Mouse (Mus musculus) liver, embryonic 12.5 days (tissue): ENCODE results near the gene Gal3st3. TPM values are rescaled to one million over a fixed set of nuclear protein-coding genes. Genes with fewer than 3 reads are reported as not detected.

ENCODE experiments used
- ATAC-seq: fragments of 200-750 bp; cut with Nextera tagmentation; 2 replicates; pipeline ENCODE4 v1.8.0; 2017; ENCODE audit warnings: moderate number of reproducible peaks, mild to moderate bottlenecking, moderate library complexity
- H3K27ac ChIP-seq: fragments of 300-500 bp; sonication (generic); 2 replicates; pipeline ENCODE4 v1.5.1; 2016; ENCODE audit warnings: mild to moderate bottlenecking
- H3K27me3 ChIP-seq: fragments of 300-500 bp; sonication (generic); replicated peaks from 2 replicates; pipeline ENCODE4 v1.6.1; 2016; ENCODE audit warnings: mild to moderate bottlenecking, moderate library complexity
- H3K36me3 ChIP-seq: fragments of 300-500 bp; sonication (generic); 2 replicates; pipeline ENCODE4 v1.6.1; 2016; ENCODE audit warnings: mild to moderate bottlenecking, moderate library complexity
- H3K4me1 ChIP-seq: fragments of 300-500 bp; sonication (generic); 2 replicates; pipeline ENCODE4 v1.6.1; 2016
- H3K4me2 ChIP-seq: fragments of 300-500 bp; sonication (generic); 2 replicates; pipeline ENCODE4 v1.6.1; 2016; ENCODE audit warnings: mild to moderate bottlenecking, moderate library complexity
- H3K4me3 ChIP-seq: fragments of 300-500 bp; sonication (generic); 2 replicates; pipeline ENCODE4 v1.5.1; 2016; ENCODE audit warnings: mild to moderate bottlenecking, moderate library complexity
- H3K9ac ChIP-seq: fragments of 300-500 bp; sonication (generic); 2 replicates; pipeline ENCODE4 v1.6.1; 2016; ENCODE audit warnings: mild to moderate bottlenecking, moderate library complexity
- H3K9me3 ChIP-seq: fragments of 300-500 bp; sonication (generic); replicated peaks from 2 replicates; pipeline ENCODE4 v1.6.1; 2016; ENCODE audit warnings: mild to moderate bottlenecking, moderate library complexity
- WGBS: fragments of 180-500 bp; shearing (Covaris S2); methylation state at CpG from one replicate; pipeline ENCODE4 v1.1.7; 2016; ENCODE audit not compliant: insufficient replicate concordance; 5-methylcytosine and 5-hydroxymethylcytosine counted together
- polyA plus RNA-seq: library from polyadenylated mRNA; unstranded; fragments of >200 nt; fragmentation: Nextera tagmentation; extraction: Ambion mirVana; gene quantifications from 2 replicates; pipeline ENCODE4 v1.2.1, GENCODE M21; 2016

The Gal3st3 gene
- polyA plus RNA-seq, 1 experiment from 2014 or later: 0.29 TPM

DNA sequence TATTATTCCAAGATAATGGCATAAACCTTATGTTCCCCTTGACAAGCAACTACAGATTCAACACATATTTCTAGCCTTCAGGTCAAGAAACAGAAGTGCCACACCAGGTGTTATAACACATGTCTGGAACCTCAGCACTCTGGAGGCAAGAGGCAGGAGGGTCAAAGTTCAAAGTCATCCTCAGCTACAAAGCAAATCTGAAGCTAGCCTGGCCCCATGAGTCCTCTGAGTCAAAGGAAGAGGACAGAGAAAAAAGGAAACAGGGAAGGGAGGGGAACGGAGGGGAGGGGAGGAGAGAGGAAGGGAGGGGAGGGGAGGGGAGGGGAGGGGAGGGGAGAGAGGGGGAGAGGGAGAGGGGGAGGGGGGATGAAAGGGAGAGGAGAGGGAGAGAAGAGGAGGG lies 57.9 kb downstream of the Gal3st3 start:
- Histone ChIP-seq H3K36me3 (no peaks in the 10 kb centered on the region; the same call in 1 of the 2 replicates), H3K9me3 (no peaks in the 10 kb centered on the region), H3K4me2 (no peak overlapping the region), H3K4me3 (no peak overlapping the region), H3K9ac (no peak overlapping the region), H3K27me3 (no peaks in the 10 kb centered on the region), H3K27ac (no peak overlapping the region), H3K4me1 (0 out of 2 replicates have a peak, but pooled peaks cover 3% of the 10 kb centered on the region)
- no CpG with 5 or more reads among the region's 1 CpGs for WGBS
- ATAC-seq: no peak

Other genes with a start within 250 kb of the Gal3st3 start
- 0.50 and 0.92 TPM in 2 replicates for gene Rin1, start 247.8 kb upstream of the Gal3st3 start, polyA plus RNA-seq
- 7.7 and 9.5 TPM in 2 replicates for gene Cd248, start 230.3 kb upstream of the Gal3st3 start, polyA plus RNA-seq
- gene Tmem151a, start 212.8 kb upstream of the Gal3st3 start, polyA plus RNA-seq: 1.0 and 1.5 TPM in 2 replicates
- 51.7 and 53.9 TPM in 2 replicates for gene Yif1a, start 209.8 kb upstream of the Gal3st3 start, polyA plus RNA-seq
- 3.5 and 3.8 TPM in 2 replicates for gene Cnih2, start 199.8 kb upstream of the Gal3st3 start, polyA plus RNA-seq
- 118 and 126 TPM in 2 replicates for gene Rab1b, start 191.3 kb upstream of the Gal3st3 start, polyA plus RNA-seq
- 4.4 and 4.9 TPM in 2 replicates for gene Klc2, start 179.8 kb upstream of the Gal3st3 start, polyA plus RNA-seq
- gene Pacs1, start 25.2 kb upstream of the Gal3st3 start, polyA plus RNA-seq: 17.2 and 19.7 TPM in 2 replicates
- 183 and 187 TPM in 2 replicates for gene Sf3b2, start 2.9 kb upstream of the Gal3st3 start, polyA plus RNA-seq
- not detected in 2 replicates for gene Catsper1, start 37.4 kb downstream of the Gal3st3 start, polyA plus RNA-seq
- not detected in 2 replicates for gene Cst6, start 51.2 kb downstream of the Gal3st3 start, polyA plus RNA-seq
- 50.3 and 54.0 TPM in 2 replicates for gene Eif1ad, start 68.4 kb downstream of the Gal3st3 start, polyA plus RNA-seq
- 365 and 372 TPM in 2 replicates for gene Banf1, start 68.8 kb downstream of the Gal3st3 start, polyA plus RNA-seq
- gene Sart1, start 90.4 kb downstream of the Gal3st3 start, polyA plus RNA-seq: 69.9 and 72.5 TPM in 2 replicates
- gene Tsga10ip, start 104.2 kb downstream of the Gal3st3 start, polyA plus RNA-seq: 0.22 TPM in 1 of 2 replicates, not detected in the other
- 108 TPM in 2 replicates for gene Drap1, start 126.6 kb downstream of the Gal3st3 start, polyA plus RNA-seq
- 21.8 and 24.0 TPM in 2 replicates for gene AI837181, start 126.8 kb downstream of the Gal3st3 start, polyA plus RNA-seq
- gene Fosl1, start 149.2 kb downstream of the Gal3st3 start, polyA plus RNA-seq: not detected in 2 replicates
- 4.1 and 4.8 TPM in 2 replicates for gene Ccdc85b, start 159.6 kb downstream of the Gal3st3 start, polyA plus RNA-seq
- 44.3 and 45.2 TPM in 2 replicates for gene Fibp, start 162.3 kb downstream of the Gal3st3 start, polyA plus RNA-seq
- gene Ctsw, start 170.2 kb downstream of the Gal3st3 start, polyA plus RNA-seq: 0.43 and 0.53 TPM in 2 replicates
- gene Efemp2, start 175.6 kb downstream of the Gal3st3 start, polyA plus RNA-seq: 30.0 and 30.6 TPM in 2 replicates
- gene Mus81, start 190.1 kb downstream of the Gal3st3 start, polyA plus RNA-seq: 22.2 and 22.9 TPM in 2 replicates
- gene Cfl1, start 192.1 kb downstream of the Gal3st3 start, polyA plus RNA-seq: 1,523 and 1,533 TPM in 2 replicates
- 0.13 TPM in 1 of 2 replicates, not detected in the other for gene 1700020D05Rik, start 205.5 kb downstream of the Gal3st3 start, polyA plus RNA-seq
- 7.5 and 8.8 TPM in 2 replicates for gene Snx32, start 212.2 kb downstream of the Gal3st3 start, polyA plus RNA-seq